Mouse (Mus musculus): ENCODE data around the gene Zfp385a. TPM values are rescaled to one million over a fixed set of nuclear protein-coding genes. Genes with fewer than 3 reads are reported as not detected.
"Not testable (repeated sequence)": the region's sequence is repeated elsewhere in the genome, so short reads cannot be mapped to it uniquely, and the experiment has no call there.

The Zfp385a gene
- polyA plus RNA-seq, 1 experiment: 25.0 TPM

DNA sequence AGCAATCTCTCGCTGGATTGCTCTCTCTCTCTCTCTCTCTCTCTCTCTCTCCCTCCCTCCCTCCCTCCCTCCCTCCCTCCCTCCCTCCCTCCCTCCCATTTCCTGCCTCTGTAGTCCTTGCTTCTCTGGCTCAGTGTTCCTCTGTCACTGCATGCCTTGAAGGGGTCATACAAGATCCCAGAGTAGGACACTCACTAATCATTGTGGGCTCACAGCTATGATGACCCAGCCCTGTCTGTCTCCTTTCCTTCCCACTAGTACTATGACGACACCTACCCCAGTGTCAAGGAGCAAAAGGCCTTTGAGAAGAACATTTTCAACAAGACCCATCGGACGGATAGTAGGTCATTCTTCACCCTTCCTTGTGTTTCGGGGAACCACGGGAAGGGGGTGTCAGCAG lies 49.5 kb downstream of the Zfp385a start:
- Histone ChIP-seq H3K4me1 (ENCODE audit: control insufficient read depth, insufficient read depth, low read length) (peaks cover 11% of the 10 kb centered on the region), H3K4me3 (ENCODE audit: insufficient read depth, low read length) (no peak overlapping the region), H3K27ac (ENCODE audit: insufficient read depth, low read length) (no peak overlapping the region)
- TF ChIP-seq POLR2A (IDR thresholded peaks at IDR 0.05; ENCODE audit: low read depth, low read length): no peak
- TF ChIP-seq CTCF (IDR thresholded peaks at IDR 0.05; ENCODE audit: borderline replicate concordance, insufficient read depth, low read length): no peak

GRCm38 (mm10) chr15:103289600-103289999 lies 50.3 kb downstream of the Zfp385a start:
- no peak overlapping the region for H3K27ac ChIP-seq (ENCODE audit: insufficient read depth, low read length)
- no peak overlapping the region for H3K4me3 ChIP-seq (ENCODE audit: insufficient read depth, low read length)
- H3K4me1 ChIP-seq (ENCODE audit: control insufficient read depth, insufficient read depth, low read length): peaks cover 15% of the 10 kb centered on the region
- TF ChIP-seq POLR2A (IDR thresholded peaks at IDR 0.05; ENCODE audit: low read depth, low read length) (no peak), CTCF (IDR thresholded peaks at IDR 0.05; ENCODE audit: borderline replicate concordance, insufficient read depth, low read length) (no peak)

DNA sequence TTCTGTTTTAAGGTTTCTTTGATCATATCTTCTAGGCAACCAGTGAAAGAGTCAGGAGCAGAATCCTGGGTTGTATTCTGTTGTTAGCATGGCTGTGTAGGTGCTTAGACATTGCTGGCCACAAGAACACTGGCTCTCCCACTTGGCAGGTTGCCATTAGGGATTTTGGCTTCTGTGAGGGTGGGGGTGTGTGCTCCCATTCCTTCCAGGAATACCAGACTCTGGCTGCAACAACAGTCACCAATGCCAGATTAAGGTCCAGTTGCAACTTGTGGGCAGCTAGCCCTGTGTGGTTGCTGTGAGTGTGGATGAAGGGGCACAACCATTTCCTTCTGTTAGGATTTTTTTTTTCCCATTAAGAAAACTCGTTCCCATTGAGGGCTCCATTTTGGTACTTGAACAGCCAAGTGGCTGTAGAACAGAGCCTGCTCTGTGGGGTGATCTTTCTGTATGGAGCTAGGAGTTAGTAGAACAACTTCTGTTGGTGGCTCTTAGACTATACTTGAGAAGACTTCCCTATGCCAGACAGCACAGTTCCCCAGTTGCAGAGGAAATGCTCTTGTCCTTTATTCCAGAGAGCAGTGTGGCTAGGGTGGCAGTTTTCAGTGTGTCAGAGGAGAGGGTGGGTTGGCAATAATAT lies 54.0 kb downstream of the Zfp385a start:
- peak overlapping the region; percentile 38; the same call in 1 of the 2 replicates for H3K27ac ChIP-seq (ENCODE audit: insufficient read depth, low read length)
- H3K4me3 ChIP-seq (ENCODE audit: insufficient read depth, low read length): no peak overlapping the region
- no peak for TF ChIP-seq POLR2A (IDR thresholded peaks at IDR 0.05; ENCODE audit: low read depth, low read length)
- peaks cover 15% of the 10 kb centered on the region for H3K4me1 ChIP-seq (ENCODE audit: control insufficient read depth, insufficient read depth, low read length)

DNA sequence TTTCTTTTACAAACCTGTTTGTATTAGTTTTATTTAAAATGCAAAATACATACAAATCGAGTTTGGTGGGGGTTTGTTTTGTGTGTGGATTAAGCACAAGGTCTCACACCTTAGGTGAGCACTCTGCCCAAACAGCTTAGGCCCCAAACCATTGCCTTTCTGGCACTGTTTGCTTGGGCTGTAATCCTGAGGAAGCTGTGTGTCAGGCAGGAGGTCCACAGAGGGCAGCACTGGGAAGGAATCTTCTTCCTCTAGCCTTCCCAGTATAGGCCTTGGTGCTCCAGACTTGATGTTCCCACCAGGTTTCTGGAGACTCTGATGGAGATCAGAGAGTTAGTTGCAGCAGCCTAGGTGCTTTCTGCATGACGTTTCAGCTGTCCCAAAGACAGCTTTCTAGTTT lies 55.2 kb downstream of the Zfp385a start:
- Histone ChIP-seq H3K4me1 (ENCODE audit: control insufficient read depth, insufficient read depth, low read length) (peaks cover 11% of the 10 kb centered on the region; the same call in 1 of the 2 replicates), H3K27ac (ENCODE audit: insufficient read depth, low read length) (no peak overlapping the region; the same call in 1 of the 2 replicates), H3K4me3 (ENCODE audit: insufficient read depth, low read length) (no peak overlapping the region)
- TF ChIP-seq POLR2A (IDR thresholded peaks at IDR 0.05; ENCODE audit: low read depth, low read length): no peak
- TF ChIP-seq CTCF (IDR thresholded peaks at IDR 0.05; ENCODE audit: borderline replicate concordance, insufficient read depth, low read length): peak; percentile 4; the same call in 1 of the 2 replicates

DNA sequence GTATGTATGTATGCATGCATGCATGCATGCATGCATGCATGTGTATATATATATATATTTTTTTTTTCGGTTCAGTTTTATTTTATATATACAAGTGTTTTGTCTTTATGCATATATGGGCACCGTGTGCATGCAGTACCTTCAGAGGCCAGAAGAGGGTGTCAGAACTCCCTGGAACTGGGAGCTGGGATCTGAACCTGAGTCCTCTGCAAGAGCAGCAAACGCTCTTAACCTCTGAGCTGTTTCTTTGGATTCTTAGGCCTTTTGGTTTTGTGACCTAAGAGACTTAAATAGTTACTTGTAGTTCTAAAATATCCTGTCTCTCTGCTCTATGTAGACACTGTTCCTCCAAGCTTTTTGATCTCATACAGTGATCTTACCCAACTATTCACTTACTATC lies 55.8 kb downstream of the Zfp385a start:
- peaks cover 11% of the 10 kb centered on the region; the same call in 1 of the 2 replicates for H3K4me1 ChIP-seq (ENCODE audit: control insufficient read depth, insufficient read depth, low read length)
- no peak for TF ChIP-seq POLR2A (IDR thresholded peaks at IDR 0.05; ENCODE audit: low read depth, low read length)
- 0 out of 2 replicates have a peak, but pooled peaks have one; percentile 30 for TF ChIP-seq CTCF (IDR thresholded peaks at IDR 0.05; ENCODE audit: borderline replicate concordance, insufficient read depth, low read length)
- H3K4me3 ChIP-seq (ENCODE audit: insufficient read depth, low read length): no peak overlapping the region
- no peak overlapping the region for H3K27ac ChIP-seq (ENCODE audit: insufficient read depth, low read length)

DNA sequence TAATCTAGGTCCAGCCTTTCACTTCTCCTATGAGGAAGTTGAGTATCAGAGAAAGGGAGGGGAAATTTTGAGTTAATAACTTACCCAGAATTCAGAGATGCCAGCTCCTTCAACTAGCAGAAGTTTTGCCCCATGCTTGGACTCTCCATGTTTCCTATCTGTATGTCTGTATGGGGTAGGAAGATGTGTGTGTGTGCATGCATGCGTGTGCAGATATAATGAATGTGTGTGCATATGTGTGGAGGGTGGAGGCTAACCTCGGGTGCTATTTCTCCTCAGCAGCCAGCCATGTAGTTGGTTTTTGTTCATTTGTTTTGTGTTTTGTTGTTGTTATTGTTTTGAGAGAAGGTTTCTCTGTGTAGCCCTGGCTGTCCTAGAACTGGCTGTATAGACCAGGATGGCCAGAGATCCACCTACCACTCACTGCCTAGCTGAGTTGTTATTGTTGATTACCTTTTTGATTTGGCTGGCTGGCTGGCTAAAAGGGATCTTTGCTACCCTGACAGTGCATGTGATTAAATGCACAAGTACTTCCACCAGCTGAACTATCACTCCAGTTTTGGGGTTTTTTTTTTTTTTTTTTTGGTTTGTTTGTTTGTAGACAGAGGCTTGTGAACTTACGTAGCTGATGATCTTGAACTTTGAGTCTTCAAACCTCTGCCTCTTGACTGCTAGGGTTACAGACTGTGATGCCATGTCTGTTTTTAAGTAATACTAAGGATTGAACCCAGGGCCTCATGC lies 58.3 kb downstream of the Zfp385a start:
- Histone ChIP-seq H3K4me1 (ENCODE audit: control insufficient read depth, insufficient read depth, low read length) (peaks cover 11% of the 10 kb centered on the region; the same call in 1 of the 2 replicates), H3K27ac (ENCODE audit: insufficient read depth, low read length) (no peak overlapping the region), H3K4me3 (ENCODE audit: insufficient read depth, low read length) (no peak overlapping the region)
- TF ChIP-seq POLR2A (IDR thresholded peaks at IDR 0.05; ENCODE audit: low read depth, low read length) (no peak), CTCF (IDR thresholded peaks at IDR 0.05; ENCODE audit: borderline replicate concordance, insufficient read depth, low read length) (no peak)

GRCm38 (mm10) chr15:103280817-103281464 lies 59.0 kb downstream of the Zfp385a start:
- Histone ChIP-seq H3K27ac (ENCODE audit: insufficient read depth, low read length) (no peak overlapping the region), H3K4me3 (ENCODE audit: insufficient read depth, low read length) (no peak overlapping the region), H3K4me1 (ENCODE audit: control insufficient read depth, insufficient read depth, low read length) (peaks cover 8% of the 10 kb centered on the region; the same call in 1 of the 2 replicates)
- no peak for TF ChIP-seq POLR2A (IDR thresholded peaks at IDR 0.05; ENCODE audit: low read depth, low read length)
- TF ChIP-seq CTCF (IDR thresholded peaks at IDR 0.05; ENCODE audit: borderline replicate concordance, insufficient read depth, low read length): peak; percentile 36; the same call in 1 of the 2 replicates

DNA sequence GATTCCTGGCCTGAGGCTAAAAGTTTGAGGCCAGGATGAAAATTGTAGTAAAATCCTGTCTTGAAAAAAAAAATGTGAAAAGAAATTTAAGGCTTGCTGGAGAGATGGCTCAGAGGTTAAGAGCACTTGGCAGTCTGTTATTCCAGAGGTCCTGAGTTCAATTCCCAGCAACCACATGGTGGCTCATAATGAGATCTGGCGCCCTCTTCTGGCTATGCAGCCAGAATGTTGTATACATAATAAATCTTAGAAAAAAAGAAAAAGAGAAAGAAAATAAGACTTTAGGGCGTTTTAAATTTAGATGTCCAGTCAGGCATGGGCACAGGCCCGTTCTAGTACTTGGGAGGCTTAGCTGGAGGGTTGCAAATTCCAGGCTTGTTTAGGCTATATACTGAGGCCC lies 60.1 kb downstream of the Zfp385a start:
- H3K27ac ChIP-seq (ENCODE audit: insufficient read depth, low read length): no peak overlapping the region
- TF ChIP-seq POLR2A (IDR thresholded peaks at IDR 0.05; ENCODE audit: low read depth, low read length) (no peak), CTCF (IDR thresholded peaks at IDR 0.05; ENCODE audit: borderline replicate concordance, insufficient read depth, low read length) (no peak)
- peaks cover under 1% of the 10 kb centered on the region; the same call in 1 of the 2 replicates for H3K4me1 ChIP-seq (ENCODE audit: control insufficient read depth, insufficient read depth, low read length)
- H3K4me3 ChIP-seq (ENCODE audit: insufficient read depth, low read length): no peak overlapping the region

- TF ChIP-seq POLR2A (IDR thresholded peaks at IDR 0.05; ENCODE audit: low read depth, low read length) (no peak), CTCF (IDR thresholded peaks at IDR 0.05; ENCODE audit: borderline replicate concordance, insufficient read depth, low read length) (no peak)
Observed at GRCm38 (mm10) chr15:103277949-103278348, 61.9 kb downstream of the Zfp385a start.

GRCm38 (mm10) chr15:103275943-103276342 lies 64.0 kb downstream of the Zfp385a start:
- H3K27ac ChIP-seq (ENCODE audit: insufficient read depth, low read length); H3K4me1 ChIP-seq (ENCODE audit: control insufficient read depth, insufficient read depth, low read length): not testable (repeated sequence)

More at GRCm38 (mm10) chr15:103277949-103278348, 61.9 kb downstream of the Zfp385a start:
- Histone ChIP-seq H3K4me3 (ENCODE audit: insufficient read depth, low read length) (no peak overlapping the region), H3K27ac (ENCODE audit: insufficient read depth, low read length) (no peak overlapping the region), H3K4me1 (ENCODE audit: control insufficient read depth, insufficient read depth, low read length) (peaks cover 3% of the 10 kb centered on the region; the same call in 1 of the 2 replicates)

More at GRCm38 (mm10) chr15:103275943-103276342, 64.0 kb downstream of the Zfp385a start:
- H3K4me3 ChIP-seq (ENCODE audit: insufficient read depth, low read length): not testable (repeated sequence)

Data from embryonic fibroblast, embryonic 13.5 days (primary cell).